Mouse (Mus musculus): Measurements from ENCODE around the gene Zbtb9.

DNA sequence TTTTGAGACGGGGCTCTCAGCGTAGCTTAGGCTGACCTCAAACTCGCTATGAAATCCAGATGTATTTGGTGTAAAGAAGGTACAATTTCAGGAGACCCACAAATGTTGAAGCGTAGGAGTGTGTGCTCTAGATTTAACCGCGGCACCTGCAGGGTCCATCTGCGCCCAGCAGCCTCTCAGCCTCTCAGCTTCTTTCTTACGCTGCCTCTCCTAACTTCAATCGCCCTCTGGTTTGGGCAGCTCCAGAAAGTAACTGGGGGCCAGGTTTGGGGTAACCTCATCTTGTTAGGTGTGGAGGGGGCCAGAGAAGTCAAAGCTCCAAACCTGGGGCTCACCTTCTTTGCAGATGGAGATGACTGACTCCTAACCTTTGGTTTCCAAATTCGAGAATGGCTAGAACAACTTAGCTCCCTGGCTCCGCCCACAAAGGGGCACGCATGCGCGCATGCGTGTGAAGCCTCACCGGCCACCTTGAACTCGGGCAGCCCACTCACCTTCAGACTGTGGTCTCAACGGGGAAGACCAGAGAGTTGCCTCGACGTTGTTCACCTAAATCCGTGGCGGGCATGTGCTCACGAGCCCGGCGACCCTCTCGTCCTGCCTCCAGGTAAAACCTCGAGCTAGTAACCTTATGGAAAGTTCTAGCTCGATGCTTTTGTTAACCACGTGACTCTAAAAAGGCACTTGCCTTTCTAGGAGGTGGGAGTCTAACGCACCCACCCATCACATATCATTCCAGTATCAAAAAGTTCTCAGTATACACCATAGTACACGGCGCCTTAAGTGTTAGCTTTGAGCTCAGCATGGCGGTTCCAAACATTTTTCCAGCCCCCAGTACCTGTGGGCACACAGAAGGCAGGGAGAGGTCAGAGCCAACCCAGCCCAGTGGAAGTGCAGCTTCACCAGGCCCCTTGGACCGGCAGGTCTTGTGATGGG is 44.9 kb downstream of the Zbtb9 start:
- peak; percentile 85 for TF ChIP-seq USF1 (IDR thresholded peaks at IDR 0.05; ENCODE audit: low read depth, low read length)
- no peak for TF ChIP-seq SIN3A (IDR thresholded peaks at IDR 0.05; ENCODE audit: low read length)
- TF ChIP-seq CTCF (IDR thresholded peaks at IDR 0.05 in 2 of 3, conservative IDR thresholded peaks at IDR 0.05 in 1 of 3; ENCODE audit: control insufficient read depth in 1 of 3, insufficient read depth in 1 of 3, low read depth in 2 of 3, low read length in 3 of 3, poor library complexity in 1 of 3, severe bottlenecking in 1 of 3) = no peak
- TF ChIP-seq POLR2A (IDR thresholded peaks at IDR 0.05; ENCODE audit: control insufficient read depth in 1 of 2, insufficient read depth in 1 of 2, low read depth in 1 of 2, low read length in 2 of 2, poor library complexity in 1 of 2) = peak in 1 of 2 experiments; percentile 56; a peak in 1 of 4 replicates
- no peak for TF ChIP-seq MAZ (IDR thresholded peaks at IDR 0.05; ENCODE audit: low read depth, low read length)
- peak; percentile 74 for TF ChIP-seq MAX (IDR thresholded peaks at IDR 0.05; ENCODE audit: low read length)
- no peak for TF ChIP-seq GATA1 (IDR thresholded peaks at IDR 0.05; ENCODE audit: low read depth, low read length)
- no peak for TF ChIP-seq JUND (IDR thresholded peaks at IDR 0.05; ENCODE audit: low read depth, low read length)
- TF ChIP-seq EP300 (IDR thresholded peaks at IDR 0.05; ENCODE audit: low read depth in 1 of 2, low read length in 2 of 2) = no peak
- no peak for TF ChIP-seq CHD2 (IDR thresholded peaks at IDR 0.05; ENCODE audit: low read length)
- TF ChIP-seq NRF1 (IDR thresholded peaks at IDR 0.05; ENCODE audit: insufficient read depth, low read depth, low read length, poor library complexity, severe bottlenecking) = peak; percentile 80
- no peak for TF ChIP-seq UBTF (IDR thresholded peaks at IDR 0.05; ENCODE audit: borderline replicate concordance, insufficient read depth, low read depth, low read length)
- no peak for TF ChIP-seq E2F4 (IDR thresholded peaks at IDR 0.05; ENCODE audit: borderline replicate concordance, low read depth, low read length)
- no peak for TF ChIP-seq POLR2AphosphoS2 (IDR thresholded peaks at IDR 0.05; ENCODE audit: low read length)
